ENCODE assay signal across 10 mouse cellular contexts in the genomic region with DNA sequence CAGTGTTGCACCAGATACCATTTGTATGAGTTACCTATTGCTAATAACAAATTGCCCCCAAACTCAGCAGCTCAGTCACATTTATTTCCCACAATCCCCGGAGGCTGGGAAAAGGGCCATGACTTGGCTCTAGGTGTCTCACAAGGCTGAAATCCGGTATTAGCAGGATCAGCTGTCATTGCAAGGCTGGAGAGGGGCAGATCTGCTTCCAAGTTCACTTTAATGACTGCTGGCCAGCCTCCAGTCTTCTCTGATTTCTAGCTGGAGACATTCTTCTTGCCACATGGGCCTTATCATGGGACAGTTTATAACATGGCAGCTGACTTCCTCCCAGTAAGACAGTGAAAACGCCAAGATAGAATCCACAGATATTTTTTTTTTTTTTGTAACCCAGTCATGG.
A peak's percentile ranks its signal among the peaks of the same experiment; 100 is the strongest.
DNase-seq lines count a peak whose midpoint lies in the region; ATAC-seq and TF ChIP-seq lines count a peak whose summit lies in the region.
"Had no signal": no experiment of that assay in that cellular context is flagged by ENCODE, and none has a peak within 500 bp of the region (broad histone marks: within the 10 kb centered on the region; RNA-seq: fewer than 3 reads in every experiment).

No protein-coding gene starts in this region.

- WGBS in limb, embryonic 12.5 days: 44% methylated on average over 3 of the region's 3 CpGs
- WGBS in limb, embryonic 10.5 days: 72% methylated on average over 3 of the region's 3 CpGs
- WGBS in kidney, postnatal 0 days: 15% methylated on average over 3 of the region's 3 CpGs
- WGBS in stomach, embryonic 16.5 days: 29% methylated on average over 3 of the region's 3 CpGs

- H3K27ac ChIP-seq in limb, embryonic 12.5 days: peak overlapping the region; percentile 54; the same call in 1 of the 2 replicates
- no peak overlapping the region for H3K27ac ChIP-seq in limb, embryonic 10.5 days
- peak overlapping the region; percentile 58 for H3K27ac ChIP-seq in kidney, postnatal 0 days
- peak overlapping the region; percentile 72; the same call in 1 of the 2 replicates for H3K27ac ChIP-seq in stomach, embryonic 16.5 days (ENCODE audit: low read length)
- H3K27ac ChIP-seq: liver, embryonic 15.5 days had no signal

- intact Hi-C loops in gastrocnemius, postnatal 14 days (cut with DNase I; ENCODE audit: low total_unique reads): no loop called here

- ATAC-seq in limb, embryonic 12.5 days (ENCODE audit: insufficient number of reproducible peaks, insufficient read depth, low FRiP score, low TSS enrichment, low read depth): peak; percentile 56; the same call in 1 of the 2 replicates
- peak; percentile 66; the same call in 1 of the 2 replicates for ATAC-seq in kidney, postnatal 0 days (replicated peaks; ENCODE audit: low FRiP score, low read depth)
- ATAC-seq in stomach, embryonic 16.5 days (ENCODE audit: insufficient read depth, low FRiP score): peak; percentile 78
- no peak for ATAC-seq in frontal cortex, adult (ENCODE audit: low TSS enrichment)
- ATAC-seq: Patski had no signal

- no peak for DNase-seq in limb, embryonic 10.5 days (ENCODE audit: low spot score)
- DNase-seq in gastrocnemius, postnatal 14 days: peak; percentile 78
- peak; percentile 89 for DNase-seq in kidney, postnatal 0 days (ENCODE audit: low spot score)
- DNase-seq in left cerebral cortex, adult 9 months (ENCODE audit: low spot score in 2 of 2): no peak
- no peak for DNase-seq in thymus, postnatal 0 days (ENCODE audit: low spot score)

- H3K9me3 ChIP-seq in limb, embryonic 12.5 days: no peaks in the 10 kb centered on the region
- H3K9me3 ChIP-seq in limb, embryonic 10.5 days (replicated peaks): no peaks in the 10 kb centered on the region
- no peaks in the 10 kb centered on the region for H3K9me3 ChIP-seq in kidney, postnatal 0 days (replicated peaks; ENCODE audit: low read length)
- no peaks in the 10 kb centered on the region for H3K9me3 ChIP-seq in stomach, embryonic 16.5 days (replicated peaks; ENCODE audit: control insufficient read depth, low read length)
- H3K9me3 ChIP-seq: liver, embryonic 15.5 days had no signal

- no peak overlapping the region for H3K4me3 ChIP-seq in limb, embryonic 12.5 days (replicated peaks)
- H3K4me3 ChIP-seq in limb, embryonic 10.5 days: no peak overlapping the region
- no peak overlapping the region for H3K4me3 ChIP-seq in kidney, postnatal 0 days (replicated peaks; ENCODE audit: low read depth, low read length)
- no peak overlapping the region for H3K4me3 ChIP-seq in stomach, embryonic 16.5 days (replicated peaks; ENCODE audit: low read length)
- H3K4me3 ChIP-seq: liver, embryonic 15.5 days had no signal

- TF ChIP-seq CTCF in kidney, postnatal 0 days (IDR thresholded peaks at IDR 0.05; ENCODE audit: low read depth): no peak

- no peaks in the 10 kb centered on the region for H3K36me3 ChIP-seq in limb, embryonic 12.5 days
- H3K36me3 ChIP-seq in limb, embryonic 10.5 days: no peaks in the 10 kb centered on the region
- no peaks in the 10 kb centered on the region for H3K36me3 ChIP-seq in kidney, postnatal 0 days (ENCODE audit: insufficient read depth, low read length)
- no peaks in the 10 kb centered on the region for H3K36me3 ChIP-seq in stomach, embryonic 16.5 days (ENCODE audit: control insufficient read depth, insufficient read depth, low read length)
- H3K36me3 ChIP-seq: liver, embryonic 15.5 days had no signal

- no peaks in the 10 kb centered on the region for H3K27me3 ChIP-seq in limb, embryonic 12.5 days
- no peaks in the 10 kb centered on the region for H3K27me3 ChIP-seq in limb, embryonic 10.5 days (ENCODE audit: low read depth, poor library complexity, severe bottlenecking)
- H3K27me3 ChIP-seq in kidney, postnatal 0 days (ENCODE audit: insufficient read depth, low read length): no peaks in the 10 kb centered on the region
- no peaks in the 10 kb centered on the region for H3K27me3 ChIP-seq in stomach, embryonic 16.5 days (ENCODE audit: control insufficient read depth, insufficient read depth, low read length)
- H3K27me3 ChIP-seq: liver, embryonic 15.5 days; Patski had no signal

- peaks cover 17% of the 10 kb centered on the region for H3K4me1 ChIP-seq in limb, embryonic 12.5 days (replicated peaks)
- peaks cover 8% of the 10 kb centered on the region; the same call in 1 of the 2 replicates for H3K4me1 ChIP-seq in limb, embryonic 10.5 days
- H3K4me1 ChIP-seq in kidney, postnatal 0 days (replicated peaks; ENCODE audit: insufficient read depth, low read length): no peaks in the 10 kb centered on the region
- peaks cover 5% of the 10 kb centered on the region for H3K4me1 ChIP-seq in stomach, embryonic 16.5 days (ENCODE audit: control insufficient read depth, insufficient read depth, low read length)
- H3K4me1 ChIP-seq: liver, embryonic 15.5 days had no signal

- no peak overlapping the region for H3K9ac ChIP-seq in limb, embryonic 12.5 days (replicated peaks)
- H3K9ac ChIP-seq in kidney, postnatal 0 days (ENCODE audit: low read depth, low read length): no peak overlapping the region
- no peak overlapping the region for H3K9ac ChIP-seq in stomach, embryonic 16.5 days (ENCODE audit: low read length)
- H3K9ac ChIP-seq: liver, embryonic 15.5 days had no signal

- no peak overlapping the region for H3K4me2 ChIP-seq in limb, embryonic 12.5 days
- H3K4me2 ChIP-seq in kidney, postnatal 0 days (ENCODE audit: low read length): no peak overlapping the region
- no peak overlapping the region for H3K4me2 ChIP-seq in stomach, embryonic 16.5 days (ENCODE audit: low read depth, low read length)
- H3K4me2 ChIP-seq: liver, embryonic 15.5 days had no signal

Comparison
In these comparisons a context has a peak if more than half of its experiments do, and no peak if none do; other contexts are left out.
1. DNase-seq: peak in gastrocnemius, postnatal 14 days (single experiment) and kidney, postnatal 0 days (single experiment); none in limb, embryonic 10.5 days (single experiment), left cerebral cortex, adult 9 months (0 of 2) and thymus, postnatal 0 days (single experiment).